Mouse (Mus musculus): Measurements from ENCODE around the gene E2f6.
A peak's percentile ranks its signal among the peaks of the same experiment; 100 is the strongest.

The E2f6 gene

DNA sequence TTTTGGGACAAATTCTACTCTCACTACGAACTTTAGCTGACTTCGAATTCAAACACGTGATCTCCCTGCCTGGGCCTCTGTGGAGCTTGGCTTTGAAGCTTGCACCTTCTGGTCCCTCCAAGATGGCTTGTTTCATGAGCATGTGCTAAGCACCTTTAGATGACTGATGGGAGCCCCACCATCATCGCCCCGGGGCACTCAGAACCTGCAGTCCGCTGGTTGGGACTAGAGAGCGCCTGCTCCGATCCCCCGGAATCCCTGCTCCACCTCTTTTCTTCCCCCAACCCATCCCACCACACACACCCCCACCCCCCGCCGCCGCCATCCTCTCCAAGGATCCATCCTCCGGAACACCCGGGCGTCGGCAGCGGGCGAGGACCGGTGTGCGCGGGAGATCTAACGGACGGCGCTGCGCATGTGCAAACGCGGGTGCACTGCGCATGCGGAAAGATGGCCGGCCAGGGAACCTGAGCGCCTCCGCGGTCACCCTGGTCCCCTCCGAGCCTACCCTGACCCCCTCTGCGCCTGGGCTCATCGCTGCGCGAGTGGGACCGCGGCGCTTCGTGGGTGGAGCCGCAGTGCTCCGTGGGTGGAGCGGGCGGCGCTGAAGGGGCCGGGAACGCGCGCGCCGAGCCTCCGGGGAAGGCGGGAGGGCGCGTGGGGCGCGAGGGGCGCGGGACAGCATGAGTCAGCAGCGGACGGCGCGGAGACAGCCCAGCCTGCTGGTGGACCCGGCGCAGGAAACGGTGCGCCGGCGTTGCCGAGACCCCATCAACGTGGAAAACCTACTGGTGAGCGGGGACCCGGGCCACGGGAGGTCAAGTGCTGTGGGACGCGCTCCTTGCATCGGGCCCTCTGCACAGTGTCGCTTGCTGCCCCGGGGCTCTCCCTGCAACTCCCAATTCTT lies at the start of gene E2f6:
Gene E2f6, plus strand, starts transcription at position 439 of the 907 bp plus-strand sequence.
- peak; percentile 76 to 92 for DNase-seq (ENCODE audit: low spot score in 2 of 2)

DNA sequence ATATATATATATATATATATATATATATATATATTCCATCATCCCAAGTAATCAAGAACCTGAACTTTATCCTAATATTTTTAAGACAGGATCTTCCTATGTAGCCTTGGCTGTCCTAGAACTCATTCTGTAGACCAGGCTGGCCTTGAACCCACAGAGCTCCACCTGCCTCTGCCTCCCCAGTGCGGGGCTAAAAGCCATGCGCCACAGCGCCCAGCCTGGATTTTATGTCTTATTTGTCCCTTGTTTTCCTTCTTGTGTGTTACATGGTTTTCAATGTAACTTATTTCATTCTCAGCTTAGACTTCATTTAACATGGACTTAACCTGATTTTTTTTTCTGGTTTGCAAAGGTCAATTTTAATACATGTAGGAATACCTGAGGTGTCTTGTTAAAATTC lies 49.3 kb upstream of the E2f6 start:
- DNase-seq (ENCODE audit: low spot score in 2 of 2) = no peak

DNA sequence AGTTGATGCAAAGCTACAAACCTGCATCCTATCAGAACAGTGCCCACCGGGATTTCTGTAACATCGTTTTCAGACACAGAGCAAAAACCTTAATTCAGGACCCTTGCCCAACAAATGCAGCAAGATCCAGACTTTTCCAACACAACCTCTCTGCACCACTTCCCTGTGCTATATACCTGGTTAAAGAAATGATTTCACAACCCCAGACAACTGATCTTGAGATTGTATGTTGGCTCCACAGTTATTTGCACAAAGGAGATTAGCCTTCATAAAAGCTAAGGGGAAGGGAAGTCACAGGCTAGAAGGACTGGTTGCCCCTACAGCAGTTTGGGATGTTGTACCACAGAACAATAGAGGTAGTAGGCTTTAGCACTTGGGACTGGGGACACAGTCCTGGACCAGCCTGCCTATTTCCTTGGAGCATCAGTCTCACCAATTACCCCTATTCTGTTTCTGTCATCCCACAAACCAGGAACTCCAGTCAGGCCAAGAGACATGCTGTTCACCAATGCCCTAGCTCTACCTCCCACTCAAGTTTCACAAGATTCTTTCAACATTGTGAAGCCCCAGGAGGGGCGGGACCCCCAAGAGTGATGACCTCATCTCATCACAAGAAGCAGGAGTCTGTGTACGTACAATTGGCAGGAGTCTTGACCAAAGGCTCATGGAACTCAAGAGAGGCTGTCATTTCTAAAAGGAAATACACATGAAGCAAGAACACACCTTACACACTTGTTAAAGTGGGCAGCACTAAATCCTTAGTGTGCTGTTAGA lies 46.9 kb upstream of the E2f6 start:
- DNase-seq (ENCODE audit: low spot score in 2 of 2) = no peak

GRCm38 (mm10) chr12:16764776-16765445 lies 45.9 kb upstream of the E2f6 start:
- DNase-seq (ENCODE audit: low spot score in 2 of 2) = no peak

- DNase-seq (ENCODE audit: low spot score in 2 of 2) = no peak
Measured at GRCm38 (mm10) chr12:16768251-16768650, 42.5 kb upstream of the E2f6 start.

DNA sequence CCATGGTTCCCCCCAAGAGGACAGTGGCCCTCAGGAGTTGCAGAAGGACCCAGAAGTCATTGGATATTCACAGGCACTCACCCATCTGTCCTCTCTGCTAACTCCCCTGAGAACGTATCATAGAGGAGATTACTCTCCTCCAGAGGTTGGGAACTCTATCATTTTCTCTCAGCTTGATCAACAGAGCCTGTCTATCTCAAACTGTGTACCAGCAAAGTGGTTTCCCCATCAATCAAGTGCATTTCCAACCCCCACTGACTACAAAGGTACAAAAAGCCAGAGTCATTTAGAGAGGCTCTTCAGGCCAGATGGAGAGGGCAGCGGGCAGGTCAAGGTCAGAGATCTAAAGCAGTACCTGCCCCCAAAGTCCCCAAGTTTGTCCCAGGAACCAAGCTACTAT lies 42.1 kb upstream of the E2f6 start:
- DNase-seq (ENCODE audit: low spot score in 2 of 2) = no peak

GRCm38 (mm10) chr12:16769601-16770165 lies 41.1 kb upstream of the E2f6 start:
- DNase-seq (ENCODE audit: low spot score in 2 of 2) = no peak

GRCm38 (mm10) chr12:16774605-16775004 lies 36.2 kb upstream of the E2f6 start:
- DNase-seq (ENCODE audit: low spot score in 2 of 2) = no peak

GRCm38 (mm10) chr12:16775351-16775750 lies 35.4 kb upstream of the E2f6 start:
- no peak for DNase-seq (ENCODE audit: low spot score in 2 of 2)

DNA sequence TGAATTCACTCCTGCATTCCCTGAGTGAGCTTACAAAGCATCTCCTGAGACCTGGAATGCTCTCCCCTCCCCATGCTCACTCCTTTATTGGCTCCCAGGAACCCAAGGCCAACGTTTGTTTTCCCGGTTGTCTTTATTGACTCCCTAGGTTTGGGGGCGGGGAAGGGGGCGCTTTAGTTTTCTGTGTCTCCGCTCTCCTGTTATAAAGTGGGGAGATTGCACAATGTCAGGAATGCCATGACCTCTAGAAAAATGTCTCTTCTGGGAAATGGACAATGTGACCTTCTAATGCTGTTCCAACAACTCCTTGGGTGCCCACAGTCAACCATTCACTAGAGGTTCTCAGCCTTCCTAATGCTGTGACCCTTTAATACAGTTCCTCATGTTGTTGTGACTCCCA lies 32.2 kb upstream of the E2f6 start:
- DNase-seq (ENCODE audit: low spot score in 2 of 2) = no peak

GRCm38 (mm10) chr12:16779165-16779564 lies 31.6 kb upstream of the E2f6 start:
- DNase-seq (ENCODE audit: low spot score in 2 of 2) = no peak

DNA sequence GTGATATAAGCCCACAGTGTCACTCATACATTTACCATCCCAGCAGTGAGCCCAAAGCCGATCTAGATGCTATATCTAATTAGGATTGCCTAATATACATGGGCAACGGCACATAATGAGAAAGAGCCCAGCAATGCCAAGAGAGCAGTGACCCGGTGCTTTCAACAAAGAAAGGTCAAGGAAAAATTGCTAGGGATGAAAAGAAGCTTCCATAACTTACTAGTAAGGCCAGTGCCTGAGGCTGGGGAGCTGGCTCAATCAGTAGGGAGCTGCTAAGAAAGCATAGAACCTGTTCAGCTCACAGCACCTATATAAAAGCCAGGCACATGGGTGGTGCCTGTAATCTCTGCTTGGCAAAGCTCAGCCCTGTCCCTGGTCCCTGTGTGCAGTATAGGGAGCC lies 30.4 kb upstream of the E2f6 start:
- no peak for DNase-seq (ENCODE audit: low spot score in 2 of 2)

- no peak for DNase-seq (ENCODE audit: low spot score in 2 of 2)
Measured at GRCm38 (mm10) chr12:16781034-16781746, 29.6 kb upstream of the E2f6 start.

DNA sequence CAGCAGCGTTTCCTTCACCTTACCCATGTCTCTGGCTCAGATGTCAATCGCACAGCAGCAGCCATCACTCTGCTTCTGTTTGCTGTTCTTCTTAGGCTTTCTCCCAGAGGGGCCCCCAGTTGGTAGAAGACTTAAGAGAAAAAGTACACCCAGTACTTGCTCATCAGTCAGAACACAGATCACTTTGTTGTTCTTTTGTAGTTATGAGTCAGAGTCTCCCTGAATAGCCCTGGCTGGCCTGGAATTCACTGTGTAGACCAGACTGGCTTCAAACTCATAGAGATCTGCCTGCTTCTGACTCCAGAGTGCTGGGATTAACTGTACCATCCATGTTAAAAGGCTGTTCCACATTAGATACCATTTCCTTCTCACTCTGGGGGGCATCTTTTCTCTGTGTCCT lies 22.2 kb upstream of the E2f6 start:
- DNase-seq (ENCODE audit: low spot score in 2 of 2) = no peak

- DNase-seq (ENCODE audit: low spot score in 2 of 2) = no peak
Measured at GRCm38 (mm10) chr12:16789199-16789598, 21.6 kb upstream of the E2f6 start.

DNA sequence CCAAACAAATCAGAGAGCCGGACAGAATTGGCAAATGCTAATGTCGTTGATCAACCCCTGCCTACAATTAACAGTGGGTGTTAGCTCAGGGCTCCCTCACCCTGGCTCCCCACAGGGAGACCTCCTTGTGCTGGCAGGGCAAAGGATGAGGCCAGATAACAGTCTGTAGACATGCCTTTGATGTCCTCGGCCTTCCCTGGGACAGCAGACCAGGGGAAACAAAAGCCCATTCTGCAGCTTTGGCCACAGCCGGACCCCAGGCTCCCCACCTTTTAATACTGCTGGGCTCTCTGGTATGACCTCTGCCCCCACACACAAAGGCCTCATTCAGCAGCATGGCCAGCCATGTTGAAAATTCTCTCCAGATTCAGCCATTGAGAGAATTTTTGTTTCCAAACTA lies 21.0 kb upstream of the E2f6 start:
- no peak for DNase-seq (ENCODE audit: low spot score in 2 of 2)

- no peak for DNase-seq (ENCODE audit: low spot score in 2 of 2)
Measured at GRCm38 (mm10) chr12:16790456-16790855, 20.3 kb upstream of the E2f6 start.

- DNase-seq (ENCODE audit: low spot score in 2 of 2) = no peak
Measured at GRCm38 (mm10) chr12:16793371-16793770, 17.4 kb upstream of the E2f6 start.

DNA sequence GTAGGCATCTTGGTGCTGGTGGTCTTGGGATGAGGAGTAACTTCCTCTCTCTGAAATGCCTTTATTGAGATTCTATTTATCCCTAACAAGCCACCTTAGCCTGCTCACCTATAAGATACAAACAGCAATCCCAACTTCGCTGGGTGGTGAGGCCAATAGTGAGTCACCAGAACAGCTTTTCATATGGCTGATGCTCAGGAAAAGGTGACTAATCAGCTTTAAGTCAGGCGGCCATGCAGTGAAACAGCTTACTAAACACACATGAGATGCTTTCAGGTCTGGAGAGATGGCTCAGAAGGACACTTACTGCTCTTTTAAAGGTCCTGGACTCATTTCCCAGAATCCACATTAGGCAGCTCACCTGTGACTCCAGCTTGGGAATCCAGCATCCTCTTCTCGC lies 15.0 kb upstream of the E2f6 start:
- DNase-seq (ENCODE audit: low spot score in 2 of 2) = no peak

- no peak for DNase-seq (ENCODE audit: low spot score in 2 of 2)
Measured at GRCm38 (mm10) chr12:16798894-16799293, 11.9 kb upstream of the E2f6 start.

GRCm38 (mm10) chr12:16799928-16800258 lies 10.9 kb upstream of the E2f6 start:
- no peak for DNase-seq (ENCODE audit: low spot score in 2 of 2)

All from spleen, postnatal 4 days (tissue).